Mouse (Mus musculus) embryonic facial prominence, embryonic 11.5 days (tissue): ENCODE measurements at regions not wholly inside any gene's neighbourhood (a gene's known extent, or its start where the extent isn't known, plus 50 kb on each side); places are given as distances from the start of the nearest gene placed in this dataset.

ENCODE experiments used
- ATAC-seq: fragments of 200-750 bp; cut with Nextera tagmentation; replicated peaks from 2 replicates; pipeline ENCODE4 v1.8.0; 2017; ENCODE audit warnings: low read depth; ENCODE audit not compliant: insufficient number of reproducible peaks, low FRiP score, low TSS enrichment
- DNase-seq: peaks from one replicate; pipeline ENCODE4 v3.0.0-alpha.2; 2015; ENCODE audit warnings: low spot score
- H3K27ac ChIP-seq: fragments of 300-500 bp; sonication (generic); replicated peaks from 2 replicates; pipeline ENCODE4 v1.5.1; 2014; ENCODE audit warnings: mild to moderate bottlenecking, low read depth, low read length, control low read depth
- H3K27me3 ChIP-seq: fragments of 300-500 bp; sonication (generic); 2 replicates; pipeline ENCODE4 v1.6.1; 2014; ENCODE audit warnings: mild to moderate bottlenecking, low read length, moderate library complexity, mixed read lengths; ENCODE audit not compliant: control insufficient read depth, insufficient read depth
- H3K36me3 ChIP-seq: fragments of 300-500 bp; sonication (generic); replicated peaks from 2 replicates; pipeline ENCODE4 v1.6.1; 2014; ENCODE audit warnings: low read depth, mild to moderate bottlenecking, low read length, moderate library complexity, mixed read lengths; ENCODE audit not compliant: control insufficient read depth, insufficient read depth
- H3K4me1 ChIP-seq: fragments of 300-500 bp; sonication (generic); 2 replicates; pipeline ENCODE4 v1.6.1; 2014; ENCODE audit warnings: low read length, mixed read lengths; ENCODE audit not compliant: control insufficient read depth, insufficient read depth
- H3K4me2 ChIP-seq: fragments of 300-500 bp; sonication (generic); 2 replicates; pipeline ENCODE4 v1.6.1; 2014; ENCODE audit warnings: low read depth, mild to moderate bottlenecking, control low read depth, low read length, moderate library complexity
- H3K4me3 ChIP-seq: fragments of 300-500 bp; sonication (generic); 2 replicates; pipeline ENCODE4 v1.5.1; 2014; ENCODE audit warnings: low read depth, low read length, control low read depth
- H3K9ac ChIP-seq: fragments of 300-500 bp; sonication (generic); replicated peaks from 2 replicates; pipeline ENCODE4 v1.6.1; 2014; ENCODE audit warnings: mild to moderate bottlenecking, control low read depth, low read length
- H3K9me3 ChIP-seq: fragments of 300-500 bp; sonication (generic); replicated peaks from 2 replicates; pipeline ENCODE4 v1.6.1; 2016; ENCODE audit warnings: mild to moderate bottlenecking, low read length, inconsistent platforms, mixed read lengths; ENCODE audit not compliant: control insufficient read depth
- WGBS: fragments of 180-500 bp; shearing (Covaris S2); extraction: QIAGEN DNeasy Blood & Tissue Kit; methylation state at CpG from one replicate; pipeline ENCODE4 v1.1.7; 2014; 5-methylcytosine and 5-hydroxymethylcytosine counted together

DNA sequence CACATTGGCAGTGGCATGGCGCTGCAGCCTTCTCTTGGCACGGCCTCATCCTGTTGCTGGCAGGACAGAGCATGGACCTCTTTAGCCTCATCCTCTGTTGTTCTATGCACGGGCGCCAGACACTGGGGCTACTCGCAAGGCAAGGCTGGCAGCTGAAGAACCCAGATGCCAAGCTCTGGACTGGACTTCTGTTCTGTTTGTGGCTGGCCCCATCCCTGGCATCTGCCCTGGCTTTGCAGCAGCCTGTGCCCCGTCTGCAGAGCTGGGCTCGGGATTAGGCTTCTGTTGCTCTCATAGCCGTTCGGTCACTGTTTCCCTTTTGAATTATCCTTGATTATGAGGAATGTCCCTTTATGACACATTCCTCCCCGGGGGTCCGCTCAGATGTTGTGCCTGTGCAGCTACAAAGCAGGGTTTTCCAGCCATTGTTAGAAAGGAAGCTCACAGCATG, 214.6 kb upstream of the Tbc1d5 start:
- no peaks in the 10 kb centered on the region for H3K27me3 ChIP-seq
- no peak overlapping the region for H3K9ac ChIP-seq
- ATAC-seq (no peak), DNase-seq (no peak)
- no peak overlapping the region for H3K4me3 ChIP-seq
- H3K36me3 ChIP-seq, result no peaks in the 10 kb centered on the region
- WGBS, result 61% methylated on average over 11 of the region's 11 CpGs
- H3K4me2 ChIP-seq, result no peak overlapping the region
- no peaks in the 10 kb centered on the region for H3K9me3 ChIP-seq
- H3K27ac ChIP-seq, result no peak overlapping the region
- no peaks in the 10 kb centered on the region for H3K4me1 ChIP-seq

DNA sequence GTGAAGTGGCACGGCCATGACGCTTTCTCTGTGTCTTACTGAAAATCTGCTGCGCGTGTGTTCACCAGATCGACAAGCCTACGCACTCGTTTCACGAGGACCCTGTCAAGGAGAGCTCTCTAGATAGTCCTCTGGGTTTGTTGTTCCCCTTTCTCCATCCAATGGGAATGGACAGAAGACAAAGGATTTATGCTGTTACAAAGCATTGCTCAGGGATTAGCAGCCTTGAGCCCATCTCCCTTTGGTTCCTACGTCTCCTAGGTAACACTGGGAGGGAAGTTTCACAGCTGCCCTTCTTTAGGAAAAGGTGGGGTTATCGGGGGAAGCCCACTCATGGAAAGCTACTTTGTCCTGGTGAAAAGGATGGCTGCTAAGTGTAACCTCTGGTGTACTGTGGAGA, 212.7 kb upstream of the Tbc1d5 start:
- no peaks in the 10 kb centered on the region for H3K27me3 ChIP-seq
- WGBS, result 89% methylated on average over 10 of the region's 10 CpGs
- H3K36me3 ChIP-seq, result no peaks in the 10 kb centered on the region
- no peak overlapping the region for H3K27ac ChIP-seq
- no peaks in the 10 kb centered on the region for H3K4me1 ChIP-seq
- H3K9ac ChIP-seq, result no peak overlapping the region
- no peaks in the 10 kb centered on the region for H3K9me3 ChIP-seq
- ATAC-seq (no peak), DNase-seq (no peak)
- no peak overlapping the region for H3K4me3 ChIP-seq
- no peak overlapping the region for H3K4me2 ChIP-seq

DNA sequence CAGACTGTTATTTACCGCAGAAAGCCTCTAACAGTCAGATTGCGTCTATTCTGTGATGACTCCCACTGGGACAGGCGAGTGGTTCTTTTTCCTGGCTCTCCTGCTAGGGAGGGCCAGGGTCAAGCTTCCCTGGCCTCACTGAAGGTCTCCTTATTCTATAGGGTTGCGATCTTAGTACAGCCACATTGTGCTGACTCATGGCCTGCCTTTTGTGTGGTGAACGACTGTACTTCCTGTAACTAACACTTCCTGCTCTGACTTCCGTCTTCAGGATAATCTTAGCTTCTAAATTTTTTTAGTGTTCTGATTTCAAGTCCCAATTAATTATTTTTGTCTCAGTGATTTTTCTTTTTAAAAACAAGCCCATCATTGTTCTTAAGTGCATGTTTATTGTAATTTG, 203.4 kb upstream of the Tbc1d5 start:
- DNase-seq (no peak), ATAC-seq (no peak)
- Histone ChIP-seq H3K27ac (no peak overlapping the region), H3K4me1 (no peaks in the 10 kb centered on the region), H3K9me3 (no peaks in the 10 kb centered on the region), H3K36me3 (no peaks in the 10 kb centered on the region), H3K9ac (no peak overlapping the region), H3K4me2 (no peak overlapping the region), H3K27me3 (no peaks in the 10 kb centered on the region), H3K4me3 (no peak overlapping the region)
- 66% methylated on average over 6 of the region's 6 CpGs for WGBS

DNA sequence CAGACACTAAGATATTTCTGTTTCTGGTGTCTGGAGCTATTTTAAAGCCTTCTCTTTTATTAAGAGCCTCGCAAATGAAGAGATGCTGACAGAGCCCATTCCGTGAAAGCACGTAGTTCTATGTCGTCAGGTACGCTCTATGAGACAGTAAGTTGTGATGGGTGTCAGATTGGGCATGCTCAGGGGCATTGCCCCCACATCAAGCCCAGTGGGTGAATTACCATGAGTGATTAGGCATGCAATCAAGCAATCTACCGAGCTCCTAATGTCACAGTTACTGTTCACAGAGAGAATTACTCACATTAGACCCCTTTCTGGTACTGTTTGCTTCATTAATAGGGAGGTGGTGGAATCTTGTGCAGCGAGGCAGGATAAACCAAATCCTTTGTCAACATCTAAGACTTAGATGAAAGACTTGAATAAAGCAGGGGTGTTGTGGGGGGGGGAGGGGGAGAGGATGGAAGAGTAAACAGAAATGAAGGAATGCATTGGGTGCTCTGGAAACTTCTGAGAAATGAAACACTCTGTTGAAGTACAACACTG, 192.9 kb upstream of the Tbc1d5 start:
- H3K9me3 ChIP-seq, result no peaks in the 10 kb centered on the region
- 72% methylated on average over 7 of the region's 7 CpGs for WGBS
- no peak overlapping the region for H3K9ac ChIP-seq
- ATAC-seq, result no peak
- no peaks in the 10 kb centered on the region for H3K36me3 ChIP-seq
- H3K4me1 ChIP-seq, result no peaks in the 10 kb centered on the region
- no peaks in the 10 kb centered on the region for H3K27me3 ChIP-seq
- no peak overlapping the region for H3K27ac ChIP-seq
- H3K4me2 ChIP-seq, result no peak overlapping the region
- no peak for DNase-seq
- H3K4me3 ChIP-seq, result no peak overlapping the region

DNA sequence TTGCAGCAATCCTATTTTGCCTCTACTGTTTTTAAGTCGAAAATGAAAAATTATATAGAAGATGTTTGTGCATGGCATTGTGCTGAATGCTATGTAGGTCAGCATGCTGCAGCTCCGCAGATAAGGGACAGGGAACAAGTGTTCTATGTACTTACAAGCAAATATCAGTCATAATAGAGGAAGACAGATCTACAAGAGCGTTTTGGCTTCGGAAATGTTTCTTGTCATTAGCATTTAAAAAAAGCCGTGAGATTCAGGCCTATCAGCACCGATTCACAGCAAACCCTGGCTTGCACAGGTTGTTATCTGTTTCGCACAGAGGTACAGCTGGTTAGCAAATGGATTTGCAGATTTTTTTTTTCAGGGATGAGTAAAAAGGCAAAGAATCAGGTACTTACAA, 191.8 kb upstream of the Tbc1d5 start:
- H3K4me1 ChIP-seq, result no peaks in the 10 kb centered on the region
- H3K9ac ChIP-seq, result no peak overlapping the region
- 85% methylated on average over 7 of the region's 7 CpGs for WGBS
- H3K4me3 ChIP-seq, result no peak overlapping the region
- no peaks in the 10 kb centered on the region for H3K27me3 ChIP-seq
- no peak overlapping the region for H3K27ac ChIP-seq
- no peaks in the 10 kb centered on the region for H3K9me3 ChIP-seq
- ATAC-seq (no peak), DNase-seq (no peak)
- H3K36me3 ChIP-seq, result no peaks in the 10 kb centered on the region
- no peak overlapping the region for H3K4me2 ChIP-seq

DNA sequence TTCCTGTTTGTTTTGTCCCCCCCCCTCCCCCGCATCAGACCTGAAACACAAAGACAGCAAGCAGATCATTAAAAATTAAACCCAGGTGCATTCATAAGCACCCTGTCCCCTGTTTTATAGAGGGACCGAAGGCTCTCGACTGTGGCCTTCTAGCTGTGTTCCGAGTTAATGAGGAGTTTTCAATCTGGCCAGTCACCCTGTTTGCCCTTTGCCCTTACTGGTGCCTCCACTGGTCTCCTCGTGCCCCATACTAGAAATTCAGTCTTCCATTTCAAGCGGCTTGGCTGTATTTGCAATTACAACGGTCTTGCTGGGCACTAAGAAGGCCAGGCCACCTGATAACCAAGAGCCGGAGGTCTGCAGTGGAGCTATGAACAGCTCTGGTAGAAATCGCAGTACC, 190.9 kb upstream of the Tbc1d5 start:
- no peak overlapping the region for H3K9ac ChIP-seq
- H3K4me3 ChIP-seq, result no peak overlapping the region
- H3K4me2 ChIP-seq, result no peak overlapping the region
- DNase-seq (no peak), ATAC-seq (no peak)
- H3K4me1 ChIP-seq, result no peaks in the 10 kb centered on the region
- no peaks in the 10 kb centered on the region for H3K27me3 ChIP-seq
- H3K36me3 ChIP-seq, result no peaks in the 10 kb centered on the region
- H3K27ac ChIP-seq, result no peak overlapping the region
- WGBS, result 51% methylated on average over 9 of the region's 9 CpGs
- no peaks in the 10 kb centered on the region for H3K9me3 ChIP-seq

DNA sequence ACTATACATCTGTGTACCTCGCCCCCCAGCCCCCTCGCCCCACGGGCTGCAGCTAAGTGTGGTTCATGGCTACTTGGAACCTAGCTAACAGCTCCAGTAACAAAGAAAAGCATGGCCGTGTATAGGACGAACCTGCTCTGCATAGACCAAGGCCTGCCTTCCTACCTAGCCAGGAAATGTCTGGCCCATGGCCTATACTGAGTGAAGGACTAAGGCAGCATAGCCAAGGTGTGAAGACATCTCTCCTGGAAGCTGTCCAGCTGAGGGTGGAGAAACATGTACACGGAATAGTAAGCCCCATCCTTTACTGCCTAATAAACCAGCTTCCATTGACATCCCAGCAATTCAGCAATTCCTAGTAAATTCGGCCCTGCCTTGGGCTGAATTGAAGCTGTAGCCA, 183.6 kb upstream of the Tbc1d5 start:
- WGBS, result 96% methylated on average over 7 of the region's 7 CpGs
- Histone ChIP-seq H3K9me3 (no peaks in the 10 kb centered on the region), H3K4me3 (no peak overlapping the region), H3K27ac (no peak overlapping the region), H3K27me3 (no peaks in the 10 kb centered on the region), H3K9ac (no peak overlapping the region), H3K4me1 (no peaks in the 10 kb centered on the region), H3K4me2 (no peak overlapping the region), H3K36me3 (no peaks in the 10 kb centered on the region)
- DNase-seq, result no peak
- no peak for ATAC-seq

DNA sequence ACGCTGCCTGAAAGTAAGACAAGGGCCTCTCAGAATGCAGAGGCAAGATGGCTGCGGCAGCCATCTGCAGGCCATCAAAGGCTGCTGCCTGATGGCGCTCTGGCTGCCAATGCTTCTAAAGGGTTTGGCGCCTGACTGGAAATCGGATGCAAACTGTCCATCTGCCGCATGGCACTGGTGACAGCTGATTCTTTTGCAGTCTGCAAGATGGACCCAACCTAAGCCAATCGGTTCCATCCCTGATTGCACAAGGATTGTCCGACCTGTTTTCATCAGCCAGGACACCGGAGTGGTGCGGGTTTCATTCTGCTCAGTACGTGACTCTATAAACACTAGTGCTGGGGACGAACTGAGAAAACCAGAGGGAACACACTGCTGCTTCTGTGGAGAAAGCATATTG, 183.1 kb upstream of the Tbc1d5 start:
- Histone ChIP-seq H3K9me3 (no peaks in the 10 kb centered on the region), H3K4me1 (no peaks in the 10 kb centered on the region), H3K27me3 (no peaks in the 10 kb centered on the region), H3K36me3 (no peaks in the 10 kb centered on the region), H3K4me2 (no peak overlapping the region), H3K27ac (no peak overlapping the region), H3K4me3 (no peak overlapping the region), H3K9ac (no peak overlapping the region)
- WGBS, result 93% methylated on average over 12 of the region's 12 CpGs
- DNase-seq (no peak), ATAC-seq (no peak)
